Mouse (Mus musculus) neutrophil, adult 5-6 weeks (primary cell): ENCODE data around the gene Hoxb4. TPM values are rescaled to one million over a fixed set of nuclear protein-coding genes. Genes with fewer than 3 reads are reported as not detected.
A peak's percentile ranks its signal among the peaks of the same experiment; 100 is the strongest.

Experiments
- ATAC-seq: fragments of 151-379, 151-347 bp; 2 replicates; pipeline ENCODE4 v1.8.0; 2017; ENCODE audit warnings: mild to moderate bottlenecking, moderate TSS enrichment; ENCODE audit not compliant: insufficient number of reproducible peaks, poor library complexity, low FRiP score, severe bottlenecking; ENCODE audit errors: extremely low read depth
- total RNA-seq: library from RNA; stranded (forward); fragments of 200-1000 nt; gene quantifications from 2 replicates; pipeline ENCODE4 v1.2.3, GENCODE M21; 2017

The Hoxb4 gene
- total RNA-seq, 1 experiment from 2014 or later = 4.2 TPM

- ATAC-seq = no peak
Measured at GRCm38 (mm10) chr11:96344878-96345159, 26.8 kb downstream of the Hoxb4 start.

- no peak for ATAC-seq
Measured at GRCm38 (mm10) chr11:96345220-96345892, 27.3 kb downstream of the Hoxb4 start.

GRCm38 (mm10) chr11:96345893-96346806, 28.1 kb downstream of the Hoxb4 start:
- no peak for ATAC-seq

GRCm38 (mm10) chr11:96346916-96347520, 29.0 kb downstream of the Hoxb4 start:
- no peak for ATAC-seq

GRCm38 (mm10) chr11:96347717-96348116, 29.6 kb downstream of the Hoxb4 start:
- no peak for ATAC-seq

- no peak for ATAC-seq
Measured at GRCm38 (mm10) chr11:96348141-96348928, 30.3 kb downstream of the Hoxb4 start.

- ATAC-seq = no peak
Measured at GRCm38 (mm10) chr11:96348988-96349387, 30.9 kb downstream of the Hoxb4 start.

GRCm38 (mm10) chr11:96349491-96350340, 31.6 kb downstream of the Hoxb4 start:
- no peak for ATAC-seq

GRCm38 (mm10) chr11:96350341-96350624, 32.2 kb downstream of the Hoxb4 start, which contains the start of gene Hoxb2:
Gene Hoxb2 (plus strand): TSS chr11:96350525.
- ATAC-seq = no peak

- ATAC-seq = no peak
Measured at GRCm38 (mm10) chr11:96350791-96351190, 32.7 kb downstream of the Hoxb4 start.

- no peak for ATAC-seq
Measured at GRCm38 (mm10) chr11:96351312-96351711, 33.2 kb downstream of the Hoxb4 start.

GRCm38 (mm10) chr11:96351831-96352230, 33.8 kb downstream of the Hoxb4 start:
- ATAC-seq = no peak

- 0 out of 2 replicates have a peak, but pooled peaks have one; percentile 16 for ATAC-seq
Measured at GRCm38 (mm10) chr11:96352691-96353521, 34.8 kb downstream of the Hoxb4 start.

GRCm38 (mm10) chr11:96353522-96353841, 35.4 kb downstream of the Hoxb4 start:
- no peak for ATAC-seq

GRCm38 (mm10) chr11:96353939-96354338, 35.9 kb downstream of the Hoxb4 start:
- no peak for ATAC-seq

GRCm38 (mm10) chr11:96354376-96354775, 36.3 kb downstream of the Hoxb4 start:
- ATAC-seq = no peak

- no peak for ATAC-seq
Measured at GRCm38 (mm10) chr11:96354801-96355311, 36.8 kb downstream of the Hoxb4 start.

GRCm38 (mm10) chr11:96363807-96364206, 45.7 kb downstream of the Hoxb4 start:
- ATAC-seq = no peak
